Mouse (Mus musculus): ENCODE measurements around the gene 1700042G07Rik. TPM values are rescaled to one million over a fixed set of nuclear protein-coding genes. Genes with fewer than 3 reads are reported as not detected.

The 1700042G07Rik gene
- not detected for total RNA-seq (2021)
- long read RNA-seq, experiment 1, result 0 reads
- long read RNA-seq, experiment 2, result 0 reads

- no peak for DNase-seq (ENCODE audit: low spot score in 2 of 2)
These were observed at the start of gene 1700042G07Rik, which contains the start of gene Gm49337 for GRCm38 (mm10) chr4:116173072-116173471. TSS of gene 1700042G07Rik (plus strand) at chr4:116173372. TSS of gene Gm49337 (plus strand) at chr4:116173384.

- peak; percentile 32 to 68 for DNase-seq (ENCODE audit: low spot score in 2 of 2)
These were observed 49.3 kb upstream of the 1700042G07Rik start, which contains the start of the genes Rad54l and Pomgnt1 for GRCm38 (mm10) chr4:116123602-116124519. TSS of gene Rad54l (minus strand) at chr4:116123690. TSS of gene Pomgnt1 (plus strand) at chr4:116123840.

GRCm38 (mm10) chr4:116125803-116126386, 47.3 kb upstream of the 1700042G07Rik start:
- no peak for DNase-seq (ENCODE audit: low spot score in 2 of 2)

GRCm38 (mm10) chr4:116127956-116128355, 45.2 kb upstream of the 1700042G07Rik start:
- no peak for DNase-seq (ENCODE audit: low spot score in 2 of 2)

GRCm38 (mm10) chr4:116133126-116133525, 40.0 kb upstream of the 1700042G07Rik start:
- no peak for DNase-seq (ENCODE audit: low spot score in 2 of 2)

GRCm38 (mm10) chr4:116134990-116135389, 38.2 kb upstream of the 1700042G07Rik start:
- DNase-seq (ENCODE audit: low spot score in 2 of 2), result no peak

- no peak for DNase-seq (ENCODE audit: low spot score in 2 of 2)
These were observed 35.7 kb upstream of the 1700042G07Rik start for GRCm38 (mm10) chr4:116137421-116137996.

GRCm38 (mm10) chr4:116140801-116141574, 32.2 kb upstream of the 1700042G07Rik start:
- DNase-seq (ENCODE audit: low spot score in 2 of 2), result no peak

- no peak for DNase-seq (ENCODE audit: low spot score in 2 of 2)
These were observed 31.4 kb upstream of the 1700042G07Rik start for GRCm38 (mm10) chr4:116141736-116142135.

GRCm38 (mm10) chr4:116142269-116142668, 30.9 kb upstream of the 1700042G07Rik start:
- no peak for DNase-seq (ENCODE audit: low spot score in 2 of 2)

GRCm38 (mm10) chr4:116143317-116143811, 29.8 kb upstream of the 1700042G07Rik start:
- no peak for DNase-seq (ENCODE audit: low spot score in 2 of 2)

GRCm38 (mm10) chr4:116143891-116144717, 29.1 kb upstream of the 1700042G07Rik start:
- DNase-seq (ENCODE audit: low spot score in 2 of 2), result peak; percentile 30 to 44

GRCm38 (mm10) chr4:116149812-116150155, 23.4 kb upstream of the 1700042G07Rik start:
- DNase-seq (ENCODE audit: low spot score in 2 of 2), result no peak

GRCm38 (mm10) chr4:116150156-116150861, 22.9 kb upstream of the 1700042G07Rik start:
- DNase-seq (ENCODE audit: low spot score in 2 of 2), result peak; percentile 39 to 47

- DNase-seq (ENCODE audit: low spot score in 2 of 2), result no peak
These were observed 22.3 kb upstream of the 1700042G07Rik start for GRCm38 (mm10) chr4:116150862-116151221.

GRCm38 (mm10) chr4:116151238-116151637, 21.9 kb upstream of the 1700042G07Rik start, which contains the start of gene Lurap1:
TSS of gene Lurap1 (minus strand) at chr4:116151338.
- DNase-seq (ENCODE audit: low spot score in 2 of 2), result no peak

GRCm38 (mm10) chr4:116152702-116153101, 20.5 kb upstream of the 1700042G07Rik start:
- DNase-seq (ENCODE audit: low spot score in 2 of 2), result no peak

GRCm38 (mm10) chr4:116157882-116158281, 15.3 kb upstream of the 1700042G07Rik start:
- no peak for DNase-seq (ENCODE audit: low spot score in 2 of 2)

GRCm38 (mm10) chr4:116159912-116160311, 13.3 kb upstream of the 1700042G07Rik start:
- no peak for DNase-seq (ENCODE audit: low spot score in 2 of 2)
